Mouse (Mus musculus) lung, postnatal 10 days (tissue): ENCODE measurements at regions not wholly inside any gene's neighbourhood (a gene's known extent, or its start where the extent isn't known, plus 50 kb on each side); places are given as distances from the start of the nearest gene placed in this dataset.

ENCODE experiments used
- DNase-seq: peaks from one replicate; pipeline ENCODE4 v3.0.0; 2021

- DNase-seq: no peak
Measured at GRCm38 (mm10) chr4:153542631-153543031, 60.0 kb upstream of the Ajap1 start.

- DNase-seq: no peak
Measured at GRCm38 (mm10) chr4:153543900-153544648, 61.5 kb upstream of the Ajap1 start.

GRCm38 (mm10) chr4:153546709-153547108, 64.1 kb upstream of the Ajap1 start:
- no peak for DNase-seq

GRCm38 (mm10) chr4:153547111-153547510, 64.5 kb upstream of the Ajap1 start:
- no peak for DNase-seq

GRCm38 (mm10) chr4:153547871-153548270, 65.3 kb upstream of the Ajap1 start:
- no peak for DNase-seq

- DNase-seq: no peak
Measured at GRCm38 (mm10) chr4:153551291-153551690, 68.7 kb upstream of the Ajap1 start.

GRCm38 (mm10) chr4:153552483-153552882, 69.9 kb upstream of the Ajap1 start:
- DNase-seq: no peak

- no peak for DNase-seq
Measured at GRCm38 (mm10) chr4:153557812-153558608, 75.4 kb upstream of the Ajap1 start.

GRCm38 (mm10) chr4:153559568-153559967, 77.0 kb upstream of the Ajap1 start:
- no peak for DNase-seq

- no peak for DNase-seq
Measured at GRCm38 (mm10) chr4:153560193-153560592, 77.6 kb upstream of the Ajap1 start.

- no peak for DNase-seq
Measured at GRCm38 (mm10) chr4:153560956-153561355, 78.3 kb upstream of the Ajap1 start.

- no peak for DNase-seq
Measured at GRCm38 (mm10) chr4:153561991-153562390, 79.4 kb upstream of the Ajap1 start.

- no peak for DNase-seq
Measured at GRCm38 (mm10) chr4:153567329-153567973, 84.8 kb upstream of the Ajap1 start.

- DNase-seq: peak; percentile 11
Measured at GRCm38 (mm10) chr4:153573180-153573769, 90.7 kb upstream of the Ajap1 start.

- DNase-seq: no peak
Measured at GRCm38 (mm10) chr4:153593291-153593690, 110.7 kb upstream of the Ajap1 start.

- DNase-seq: no peak
Measured at GRCm38 (mm10) chr4:153599794-153600370, 117.3 kb upstream of the Ajap1 start.

GRCm38 (mm10) chr4:153602496-153602895, 119.9 kb upstream of the Ajap1 start:
- DNase-seq: no peak

- no peak for DNase-seq
Measured at GRCm38 (mm10) chr4:153603056-153603840, 120.6 kb upstream of the Ajap1 start.

- peak; percentile 15 for DNase-seq
Measured at GRCm38 (mm10) chr4:153603936-153604335, 121.3 kb upstream of the Ajap1 start.

GRCm38 (mm10) chr4:153604695-153605485, 122.3 kb upstream of the Ajap1 start:
- DNase-seq: no peak

- DNase-seq: no peak
Measured at GRCm38 (mm10) chr4:153616058-153616457, 133.4 kb upstream of the Ajap1 start.
